Mouse (Mus musculus): ENCODE results near the gene Large2.

The Large2 gene

DNA sequence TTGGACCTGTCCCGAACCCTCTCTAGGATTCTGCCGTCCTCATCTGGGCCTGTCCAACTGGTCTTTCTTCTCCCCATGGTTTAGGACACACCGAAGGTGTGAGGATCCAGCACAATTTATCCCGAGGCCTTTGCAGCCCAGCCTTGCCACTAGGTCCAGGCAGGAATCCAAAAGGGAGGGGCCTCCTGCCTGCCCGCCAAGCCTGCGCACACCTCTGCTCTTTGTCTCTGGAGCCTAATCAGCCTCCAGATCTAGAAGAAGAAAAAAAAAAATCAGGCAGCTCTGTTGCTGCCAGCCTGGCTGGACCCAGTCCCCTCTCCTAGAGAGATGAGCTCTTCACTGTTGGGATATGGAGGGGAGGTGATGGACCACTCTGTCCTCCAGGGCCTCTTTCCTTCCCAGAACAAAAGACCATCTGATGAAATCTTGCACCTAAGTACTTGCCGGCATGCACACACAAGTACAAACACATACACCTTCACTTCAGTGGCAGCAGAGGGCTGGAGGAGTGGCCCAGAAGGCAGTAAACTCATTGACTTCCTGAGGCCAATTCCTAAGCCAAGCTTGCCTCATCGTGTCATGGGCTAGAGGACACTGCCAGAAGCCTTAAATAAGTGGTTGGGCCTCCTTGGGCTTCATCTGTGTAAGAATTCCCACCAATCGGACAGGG lies 1.8 kb downstream of the Large2 start:
- DNase-seq (ENCODE audit: extremely low read depth, insufficient read length, low spot score) = no peak

DNA sequence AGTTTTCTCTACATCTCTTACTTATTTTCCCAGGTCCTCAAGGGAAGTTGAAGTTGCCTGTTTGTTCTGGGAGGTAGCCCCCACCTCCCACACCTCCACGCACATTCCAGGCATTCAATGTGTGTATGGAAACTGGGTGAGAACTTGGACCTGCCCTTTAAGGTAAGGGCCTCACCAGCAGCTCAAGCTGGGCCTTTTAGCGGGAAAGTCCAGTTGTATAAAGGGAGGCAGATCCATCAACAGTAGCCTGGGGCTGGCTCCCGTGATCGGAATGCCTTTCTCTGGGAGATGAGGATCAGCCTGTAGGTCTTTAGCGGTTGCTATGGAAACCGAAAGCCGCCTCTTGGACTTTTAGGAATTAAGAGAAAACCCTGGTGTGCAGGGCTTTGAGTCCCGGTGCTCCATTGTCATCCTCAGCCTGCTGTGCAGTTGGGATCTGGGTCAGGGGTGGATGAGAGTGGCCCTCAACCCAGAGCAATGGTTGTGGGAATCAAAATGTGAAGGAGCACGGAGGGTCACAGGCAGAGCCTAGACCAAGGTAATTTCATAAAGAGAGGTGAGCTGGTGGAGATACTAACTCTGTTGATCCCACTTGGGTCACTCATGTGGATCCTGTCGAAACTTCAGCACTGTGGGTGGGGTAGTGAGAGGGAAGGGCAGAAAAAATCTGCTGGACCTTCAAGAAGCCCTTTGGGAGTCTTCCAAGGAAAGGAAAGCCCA lies 2.5 kb downstream of the Large2 start:
- no peak for DNase-seq (ENCODE audit: extremely low read depth, insufficient read length, low spot score)

DNA sequence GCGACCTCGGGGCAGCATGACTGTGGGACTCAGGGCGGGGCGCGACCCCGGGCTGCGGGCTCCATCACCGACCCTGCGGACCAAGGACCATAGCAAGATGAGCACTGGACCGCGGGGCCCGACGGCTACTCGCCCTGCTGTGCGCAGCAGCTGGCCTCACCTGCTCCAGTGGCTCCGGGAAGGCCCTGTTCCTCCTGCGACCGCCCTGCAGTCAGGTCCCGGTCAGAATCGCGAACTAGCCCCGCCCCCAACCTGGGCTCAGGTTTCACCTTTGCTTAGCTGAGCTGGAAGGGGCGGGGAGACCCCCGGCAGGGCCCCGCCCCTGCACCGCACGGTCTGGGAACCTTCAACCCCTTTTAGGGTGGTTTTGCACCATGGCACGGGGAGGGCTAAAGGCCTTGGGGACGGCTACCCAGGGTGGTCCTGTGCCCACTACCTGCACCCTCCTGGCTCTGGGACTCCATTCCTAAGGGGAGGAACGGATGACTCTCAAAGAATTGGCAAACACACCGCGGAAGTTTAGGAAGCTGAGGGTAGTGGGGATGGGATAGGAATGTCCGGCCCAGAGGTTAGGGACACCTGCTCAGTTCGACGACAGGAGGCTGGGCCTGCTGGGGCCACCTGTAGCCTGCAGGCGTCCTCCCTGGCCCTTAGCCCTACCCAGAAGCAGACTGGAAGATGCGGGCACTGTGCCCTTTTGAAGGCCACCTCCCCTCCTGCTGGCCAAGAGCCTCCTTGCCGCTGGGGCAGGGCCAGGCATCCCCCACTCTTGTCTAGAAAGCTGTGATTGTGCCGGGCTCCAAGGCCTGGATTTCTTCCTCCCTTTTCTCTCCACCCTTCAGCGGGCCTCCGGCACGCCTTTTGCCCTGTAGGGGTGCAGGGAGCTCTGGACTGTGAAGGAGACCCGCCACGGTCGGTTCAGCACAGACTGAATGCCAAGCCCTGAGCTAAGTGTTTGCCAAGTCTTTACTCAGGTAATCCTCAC lies 3.6 kb downstream of the Large2 start:
- no peak for DNase-seq (ENCODE audit: extremely low read depth, insufficient read length, low spot score)

DNA sequence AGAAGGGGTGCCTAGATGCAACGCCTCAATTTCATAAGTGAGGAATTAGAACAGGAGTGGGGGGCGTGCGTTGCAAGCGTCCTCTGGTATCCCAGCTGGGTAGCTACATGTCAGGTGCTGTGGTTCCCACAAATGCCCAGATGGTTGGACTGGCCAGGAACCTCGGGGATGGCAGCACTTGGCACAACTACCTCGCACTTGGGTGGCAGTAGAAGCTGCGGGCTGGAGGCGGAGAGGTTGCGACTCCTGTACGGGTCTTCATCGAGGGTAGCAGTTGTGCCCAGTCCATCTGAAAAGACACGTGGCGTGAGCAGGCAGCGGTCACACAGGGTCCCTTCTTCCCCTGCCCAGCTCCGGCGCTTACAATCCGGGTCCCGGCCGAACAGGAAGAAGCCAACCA lies 4.3 kb downstream of the Large2 start:
- no peak for DNase-seq (ENCODE audit: extremely low read depth, insufficient read length, low spot score)

DNA sequence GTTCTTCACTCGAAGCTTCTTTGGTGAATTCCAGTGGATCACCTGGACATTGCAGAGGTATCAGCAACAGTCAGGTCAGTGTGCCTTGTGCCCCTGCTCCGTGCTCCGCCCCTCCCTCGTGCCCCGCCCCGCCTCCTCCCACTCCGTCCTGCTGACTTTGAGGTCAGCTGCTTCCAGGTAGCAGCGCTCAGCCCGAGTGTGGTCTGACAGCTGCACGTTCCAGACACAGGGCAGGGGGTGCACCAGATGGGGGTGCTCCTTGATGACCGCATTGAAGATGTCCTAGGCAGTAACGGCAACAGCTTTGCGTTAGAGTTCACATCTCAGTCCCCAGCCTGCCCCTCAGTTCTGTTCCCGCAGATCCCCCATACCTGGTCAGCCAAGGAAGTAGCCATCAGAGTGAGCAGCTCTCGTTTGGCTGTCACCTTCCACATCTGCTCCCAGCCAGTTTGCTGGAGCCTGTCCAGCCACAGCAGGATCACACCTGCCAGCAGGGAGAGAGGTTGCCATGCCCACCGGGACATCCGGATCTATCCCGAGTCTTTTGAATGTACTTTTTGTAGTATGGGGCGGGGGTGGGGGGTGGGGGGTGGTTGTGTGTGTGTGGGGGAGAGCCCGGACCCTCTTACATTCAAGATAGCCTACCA lies 7.2 kb downstream of the Large2 start:
- DNase-seq (ENCODE audit: extremely low read depth, insufficient read length, low spot score) = no peak

DNA sequence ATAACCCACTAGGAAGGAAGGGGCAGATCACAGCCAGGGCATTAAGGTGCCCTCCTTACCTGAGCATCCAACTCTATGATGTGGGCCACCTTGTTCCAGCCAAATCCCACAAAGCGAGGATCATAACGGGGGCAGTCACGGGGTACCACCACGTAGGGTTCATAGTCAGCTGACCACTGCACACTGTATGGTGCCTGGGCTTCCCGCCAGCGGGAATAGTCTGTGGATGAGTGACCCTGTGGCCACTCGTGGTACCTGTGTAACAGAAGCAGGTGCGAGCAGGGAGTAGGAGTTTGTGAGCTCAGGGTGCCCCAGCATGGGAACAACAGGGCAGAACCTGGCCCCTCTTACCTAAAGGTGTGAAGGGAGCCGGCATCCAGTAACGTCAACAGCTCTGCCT lies 9.1 kb downstream of the Large2 start:
- DNase-seq (ENCODE audit: extremely low read depth, insufficient read length, low spot score) = no peak

DNA sequence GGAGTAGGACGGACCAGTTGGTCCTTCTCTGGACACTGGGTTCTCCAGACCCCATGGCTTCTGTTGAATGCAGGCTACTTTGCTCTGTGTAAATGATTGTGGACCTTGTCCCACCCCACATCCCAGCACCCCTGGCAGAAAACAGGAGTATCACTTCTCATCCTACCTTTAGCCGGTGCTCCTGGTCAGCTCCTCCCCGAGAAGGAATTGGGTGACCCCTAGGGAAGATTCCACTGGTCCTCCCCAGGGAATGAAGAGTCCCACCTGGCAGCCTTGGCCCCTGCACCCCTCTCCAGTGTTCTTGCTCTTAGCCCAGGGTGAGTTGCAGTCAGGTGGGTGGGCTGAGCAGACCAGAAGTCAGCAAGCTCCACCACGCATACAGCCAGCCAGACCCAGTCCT lies 10.6 kb downstream of the Large2 start:
- no peak for DNase-seq (ENCODE audit: extremely low read depth, insufficient read length, low spot score)

DNA sequence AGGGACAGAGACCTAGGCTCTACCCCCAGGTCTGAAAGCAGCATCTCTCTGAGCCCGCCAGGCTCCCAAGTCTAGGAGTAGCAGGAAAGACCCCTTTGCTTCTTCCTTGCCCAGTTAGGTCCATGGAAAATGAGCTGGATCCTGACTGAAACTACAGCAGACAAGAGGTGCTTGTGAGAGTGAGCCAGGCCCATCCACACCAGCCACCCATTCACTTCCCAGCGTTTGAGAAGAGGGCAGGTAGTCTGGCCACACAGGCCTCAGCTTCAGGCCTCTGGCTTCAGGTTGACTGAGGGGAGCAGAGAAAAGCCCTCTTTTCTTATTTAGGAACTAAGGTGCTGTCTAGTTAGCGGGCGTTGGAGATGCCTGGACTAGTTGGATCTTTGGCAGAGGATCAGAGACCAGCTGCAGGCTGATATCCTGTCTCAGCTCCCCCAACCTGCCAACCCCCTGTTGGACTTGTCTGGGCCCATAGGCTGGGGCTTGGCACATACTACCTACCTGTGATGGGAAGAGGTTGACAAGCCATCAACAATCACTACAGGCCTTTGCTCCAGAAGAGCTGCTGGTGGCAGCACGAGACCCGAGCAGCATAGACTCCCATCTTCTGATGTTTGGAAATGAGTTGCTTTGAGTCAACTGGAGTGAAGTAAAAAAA lies 12.0 kb downstream of the Large2 start:
- DNase-seq (ENCODE audit: extremely low read depth, insufficient read length, low spot score) = no peak

DNA sequence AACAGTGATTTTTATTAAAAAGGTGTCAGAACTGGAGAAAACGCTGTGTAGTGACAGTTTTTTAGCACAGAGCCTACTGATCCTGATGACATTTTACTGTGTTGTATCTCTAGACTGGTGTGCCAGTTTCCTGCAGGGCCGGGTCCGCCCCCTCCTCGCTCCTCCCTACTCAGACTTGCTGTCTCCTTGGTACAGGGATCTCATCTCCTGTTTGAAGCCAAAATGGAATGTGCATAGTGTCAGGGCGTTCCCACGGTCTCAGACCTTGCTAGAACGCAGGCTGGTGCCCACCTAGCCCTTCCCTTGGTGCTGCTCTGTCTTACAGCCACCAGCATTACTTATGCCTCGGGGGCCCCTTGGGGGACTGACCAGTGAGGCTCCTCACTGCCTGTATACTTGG lies 12.9 kb downstream of the Large2 start:
- DNase-seq (ENCODE audit: extremely low read depth, insufficient read length, low spot score) = no peak

DNA sequence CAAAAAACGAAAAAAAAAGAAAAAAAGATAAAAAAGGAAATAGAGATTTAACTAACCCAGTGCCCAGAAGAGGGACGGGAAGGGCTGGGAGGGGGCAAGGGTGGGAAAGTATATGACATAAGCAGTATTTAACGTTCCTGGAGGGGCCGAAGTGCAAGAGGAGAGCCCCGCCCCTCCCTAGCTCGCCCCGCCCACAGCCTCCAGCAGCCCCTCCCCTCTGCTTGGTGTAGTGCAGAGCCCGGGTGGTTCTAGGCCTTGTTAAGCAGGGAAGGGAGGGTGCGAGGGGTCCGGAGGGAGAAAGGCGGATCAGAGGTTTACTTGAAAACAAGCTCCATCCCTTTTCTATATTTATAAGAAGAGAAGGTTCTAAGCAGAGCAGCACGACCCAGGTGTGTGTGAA lies 13.8 kb downstream of the Large2 start:
- no peak for DNase-seq (ENCODE audit: extremely low read depth, insufficient read length, low spot score)

DNA sequence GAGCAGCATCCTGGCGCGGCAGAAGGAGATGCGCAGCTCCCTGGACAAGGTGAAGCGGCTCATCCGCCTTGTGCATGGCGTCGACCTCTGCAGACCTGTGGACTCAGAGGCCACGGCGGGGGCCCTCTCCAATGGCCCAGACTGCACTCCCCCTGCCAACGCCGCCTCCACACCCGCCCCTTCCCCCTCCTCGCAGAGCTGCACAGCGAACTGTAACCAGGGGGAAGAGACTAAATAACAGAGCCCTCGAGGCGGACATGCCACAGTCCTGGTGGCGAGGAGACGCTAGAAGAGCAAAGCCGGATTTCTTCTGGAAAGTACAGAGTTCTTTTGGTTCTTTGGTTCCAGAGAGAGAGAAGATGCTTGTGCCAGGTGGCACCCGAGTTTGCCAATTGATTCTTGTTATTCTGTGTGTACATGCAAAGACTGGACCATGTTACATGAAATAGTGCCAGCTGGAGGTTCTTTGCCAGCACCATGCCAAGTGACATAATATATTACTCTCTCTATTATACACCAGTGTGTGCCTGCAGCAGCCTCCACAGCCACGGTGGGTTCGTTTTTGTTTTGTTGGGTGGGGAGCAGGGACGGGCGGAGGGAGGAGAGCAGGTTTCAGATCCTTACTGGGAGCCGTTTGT lies 14.4 kb downstream of the Large2 start:
- no peak for DNase-seq (ENCODE audit: extremely low read depth, insufficient read length, low spot score)

DNA sequence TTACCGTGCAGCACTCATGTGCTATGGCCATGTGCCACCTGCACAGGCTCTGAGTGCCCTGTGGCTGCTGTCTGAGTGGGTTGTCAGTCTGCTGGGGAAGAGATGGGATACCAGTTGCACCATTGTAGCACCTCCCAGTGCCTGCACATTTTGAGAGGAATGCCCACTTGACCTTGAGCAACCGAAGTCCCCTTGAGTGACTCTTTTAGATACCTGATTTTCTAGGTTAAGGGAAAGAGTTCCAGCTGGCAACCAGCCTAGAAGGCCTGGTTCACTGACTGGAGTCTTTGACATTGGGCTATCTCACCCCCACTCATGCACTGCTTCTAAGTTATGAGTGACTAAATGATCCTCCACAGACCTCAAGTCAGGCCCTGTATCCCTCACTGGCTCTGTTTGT lies 15.4 kb downstream of the Large2 start:
- no peak for DNase-seq (ENCODE audit: extremely low read depth, insufficient read length, low spot score)

DNA sequence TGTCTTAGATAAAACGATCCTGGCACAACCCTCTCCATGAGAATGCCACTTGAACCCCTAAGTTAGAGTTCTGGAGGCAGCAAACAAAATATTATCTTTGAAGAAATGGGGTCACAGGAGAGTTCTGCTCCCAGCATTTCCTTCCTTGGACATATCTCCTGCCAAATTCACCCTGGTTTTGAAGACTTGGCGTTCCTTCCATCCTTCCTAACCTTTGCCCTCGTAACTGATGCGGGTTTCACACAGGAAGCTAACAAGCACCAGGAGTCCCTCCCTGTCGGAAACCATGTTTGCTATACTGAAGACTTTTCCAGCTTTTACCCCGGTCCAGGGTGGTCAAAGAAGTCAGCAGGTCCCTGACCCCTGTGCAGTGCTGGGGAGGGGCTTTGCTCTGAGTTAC lies 20.4 kb downstream of the Large2 start:
- DNase-seq (ENCODE audit: extremely low read depth, insufficient read length, low spot score) = no peak

DNA sequence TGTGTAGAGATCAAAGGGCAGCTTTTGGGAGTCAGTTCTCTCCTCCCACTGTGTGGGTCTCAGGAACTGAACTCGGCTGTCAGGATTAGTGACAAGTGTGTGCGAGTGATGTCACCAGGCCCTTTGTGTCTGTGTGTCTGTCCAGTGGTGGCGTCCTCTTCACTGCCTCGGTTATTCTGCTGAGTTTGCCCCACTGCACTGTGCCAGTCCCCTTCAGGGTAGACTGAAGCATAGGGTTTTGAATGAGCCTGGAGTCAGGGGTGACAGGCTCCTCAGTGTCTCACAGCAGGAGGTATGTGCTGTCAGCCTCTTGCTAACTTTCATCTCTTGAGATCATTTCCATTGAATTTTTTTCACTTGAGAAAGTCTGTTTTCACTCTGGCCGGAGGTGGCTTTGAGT lies 21.3 kb downstream of the Large2 start:
- DNase-seq (ENCODE audit: extremely low read depth, insufficient read length, low spot score) = no peak

DNA sequence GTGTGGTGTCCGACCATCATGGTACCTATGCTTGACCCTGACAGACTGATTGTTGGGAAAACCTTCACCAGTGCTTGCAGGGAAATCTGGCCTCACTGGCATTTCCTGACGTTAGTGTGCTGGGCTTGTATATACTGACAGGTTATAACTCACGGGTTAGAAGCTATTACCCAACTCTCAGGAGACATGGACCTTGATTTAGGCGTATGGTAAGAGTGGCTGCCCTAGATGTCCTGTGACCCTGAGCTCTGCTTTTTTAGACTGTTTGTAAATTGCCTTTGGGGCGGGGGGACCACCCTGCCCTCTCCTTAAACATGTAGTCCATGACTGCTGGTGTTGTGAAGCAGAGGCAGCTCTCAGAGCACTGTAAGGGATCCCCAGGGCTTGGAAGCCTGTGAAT lies 24.0 kb downstream of the Large2 start:
- no peak for DNase-seq (ENCODE audit: extremely low read depth, insufficient read length, low spot score)

DNA sequence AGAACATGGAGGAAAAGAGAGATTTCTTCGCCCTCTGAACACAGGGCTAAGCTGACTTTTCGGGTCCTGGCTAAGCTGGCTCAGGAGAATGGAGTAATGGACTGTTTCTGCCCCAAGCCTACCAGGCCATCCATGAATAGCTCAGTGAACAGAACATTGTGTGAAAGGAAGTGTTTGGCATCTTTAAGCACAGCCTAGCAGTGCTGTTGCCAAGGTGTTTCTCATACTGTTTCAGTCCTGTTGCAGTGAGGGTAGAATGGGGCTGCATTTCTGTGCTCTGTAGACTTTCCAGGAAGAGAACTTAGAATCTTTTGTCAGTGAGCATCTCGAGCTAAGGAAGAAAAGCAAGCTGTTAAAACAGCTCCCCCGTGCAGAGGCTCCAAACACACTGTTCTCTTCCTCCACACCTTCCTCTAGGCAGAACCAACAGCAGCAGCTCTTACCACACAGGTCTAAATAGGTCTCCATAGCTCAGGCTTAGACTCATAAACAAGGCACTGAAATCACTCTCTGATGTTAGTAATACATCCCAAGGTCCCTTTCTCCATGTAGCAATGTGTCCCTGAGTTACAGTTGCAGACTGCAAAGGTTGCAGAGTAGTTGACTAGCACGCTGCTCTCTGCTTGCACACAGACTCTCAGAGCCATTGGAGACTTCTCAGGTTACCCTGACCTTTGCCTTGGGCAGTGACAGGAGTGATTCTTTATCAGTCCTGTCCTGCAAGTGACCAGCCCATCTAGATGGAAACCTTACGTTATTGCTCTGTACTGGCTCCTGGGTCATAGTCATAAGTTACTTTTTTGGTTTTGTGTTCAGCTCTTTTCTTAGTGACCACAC lies 24.9 kb downstream of the Large2 start:
- DNase-seq (ENCODE audit: extremely low read depth, insufficient read length, low spot score) = no peak

DNA sequence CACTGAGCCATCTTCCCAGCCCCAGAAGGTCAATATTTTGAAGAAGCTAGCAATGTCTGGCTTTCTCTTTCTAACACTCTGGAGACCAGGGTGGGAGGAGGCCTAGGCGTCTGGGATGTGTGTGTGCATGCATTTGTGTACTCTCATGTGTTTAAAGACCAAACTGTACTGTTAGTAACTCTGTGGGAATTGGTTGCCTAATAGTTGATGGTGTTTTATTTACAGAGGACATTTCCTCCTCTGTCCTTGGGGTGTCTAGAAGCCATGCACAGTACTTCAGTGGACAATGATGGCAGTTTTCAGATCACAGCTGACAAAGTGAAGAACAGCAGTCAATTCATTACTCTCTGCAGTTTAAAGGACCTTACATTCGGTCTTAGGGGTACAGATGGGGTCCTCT lies 27.5 kb downstream of the Large2 start:
- DNase-seq (ENCODE audit: extremely low read depth, insufficient read length, low spot score) = no peak

DNA sequence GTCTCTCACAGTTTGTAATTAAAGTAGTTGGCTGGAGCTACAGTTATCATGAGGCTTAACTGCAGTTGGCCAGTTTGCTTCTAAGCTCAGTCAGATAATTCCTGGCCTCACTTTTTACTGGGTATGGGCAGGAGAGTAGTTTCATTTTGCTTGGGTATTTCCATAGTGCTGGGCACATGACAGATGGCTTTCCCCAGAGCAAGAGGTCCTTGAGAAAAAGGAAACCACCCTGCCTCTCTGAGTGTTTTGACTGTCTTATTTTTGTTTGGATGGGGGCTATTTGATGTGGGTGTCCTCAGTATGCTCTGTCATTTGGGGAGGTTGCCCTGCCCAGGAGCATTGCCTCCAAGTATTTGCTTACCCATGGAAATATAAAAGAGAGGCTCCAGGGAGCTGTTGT lies 32.3 kb downstream of the Large2 start:
- no peak for DNase-seq (ENCODE audit: extremely low read depth, insufficient read length, low spot score)

DNA sequence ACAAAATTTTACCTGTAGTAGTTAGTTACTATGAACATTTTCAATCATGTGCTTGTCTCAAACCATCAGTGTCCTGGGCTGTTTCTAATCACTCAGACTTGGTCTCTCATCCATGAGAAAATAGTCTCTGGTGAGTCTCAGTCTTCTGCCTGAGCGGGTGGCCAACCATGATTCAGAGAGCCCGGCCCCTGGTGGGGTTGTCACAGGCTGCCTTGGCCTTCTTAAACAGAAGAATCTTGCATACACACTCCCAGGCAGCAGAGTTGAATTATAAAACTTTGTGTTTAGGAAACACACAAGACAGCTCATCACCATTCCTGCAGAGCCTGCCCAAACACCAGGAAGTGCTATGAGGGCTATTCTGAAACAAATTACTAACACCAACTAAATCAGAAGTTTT lies 42.8 kb downstream of the Large2 start:
- DNase-seq (ENCODE audit: extremely low read depth, insufficient read length, low spot score) = no peak

Measured in 3134 (cell line).